Mouse (Mus musculus): ENCODE data around the gene Wwc1. TPM values are rescaled to one million over a fixed set of nuclear protein-coding genes. Genes with fewer than 3 reads are reported as not detected.

Wwc1 gene
- total RNA-seq, 4 experiments from 2014 or later, result 79.1 to 98.9 (median 90.3) TPM

DNA sequence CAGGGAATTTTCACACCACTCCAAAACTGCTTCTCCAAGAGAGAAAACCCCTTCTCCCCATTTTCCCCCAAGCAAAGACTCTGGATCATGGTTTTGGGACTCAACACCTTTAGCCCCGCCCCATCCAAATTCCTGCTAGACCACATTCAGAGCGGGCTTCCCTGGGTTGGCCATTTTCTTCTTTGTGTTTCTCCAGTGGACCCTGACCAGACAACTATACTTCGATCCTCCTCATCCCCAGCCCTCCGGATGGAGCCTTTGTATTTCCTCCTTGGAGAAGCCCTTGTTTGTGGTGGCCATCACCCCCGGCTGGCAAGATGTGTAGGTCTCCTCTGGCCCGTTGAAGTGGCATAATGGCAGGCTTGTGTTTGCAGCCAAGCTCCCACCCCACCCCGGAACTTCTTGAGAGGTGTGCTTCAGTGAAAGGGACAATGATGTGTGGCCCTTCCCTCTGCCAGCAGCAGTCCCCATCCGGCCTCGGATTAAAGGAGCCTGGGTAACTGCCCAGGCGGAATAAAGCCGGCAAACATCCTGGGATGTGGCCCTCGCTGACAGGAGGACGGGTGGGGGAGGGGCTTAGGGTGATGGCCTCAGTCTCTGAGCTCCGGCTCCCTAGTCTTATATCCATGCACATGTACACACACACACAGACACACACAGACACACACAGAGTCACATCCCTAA is 46.8 kb downstream of the Wwc1 start:
- DNase-seq (ENCODE audit: low spot score in 2 of 2), result peak; percentile 37 to 71

DNA sequence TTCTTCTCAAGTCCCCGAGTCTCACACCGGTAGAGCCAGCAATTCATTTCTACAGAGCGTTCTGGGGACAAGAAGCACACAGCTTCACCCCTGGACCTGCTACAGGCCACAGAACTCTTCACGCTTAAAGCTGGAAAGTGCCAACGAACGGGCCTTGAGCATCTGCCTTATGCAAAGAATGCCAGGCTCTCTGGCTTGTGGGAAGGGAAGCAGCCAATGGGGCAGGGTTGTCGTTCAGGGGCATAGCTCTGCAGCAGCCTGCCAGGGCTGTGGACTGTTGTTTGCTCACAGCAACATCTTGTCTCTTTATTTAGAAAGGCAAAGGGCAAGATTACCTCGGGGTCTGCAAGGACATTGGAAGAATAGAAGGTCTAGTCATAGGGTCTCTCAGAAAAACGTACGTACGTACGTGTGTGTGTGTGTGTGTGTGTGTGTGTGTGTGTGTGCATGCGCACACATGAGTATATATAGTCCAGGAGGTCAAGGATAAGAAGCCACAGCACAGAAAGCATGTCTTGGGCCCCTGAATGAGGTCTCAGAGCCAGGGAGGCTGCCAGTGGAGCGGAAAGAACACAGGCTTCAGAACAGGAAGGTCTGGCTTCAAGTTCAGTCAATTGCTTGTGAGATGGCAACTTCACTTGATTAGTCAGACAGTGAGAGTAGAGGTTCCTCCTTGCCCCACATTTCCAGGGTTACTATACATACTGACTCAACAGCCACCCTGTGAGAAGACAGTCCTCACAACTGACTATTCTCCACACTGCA is 48.0 kb downstream of the Wwc1 start:
- no peak for DNase-seq (ENCODE audit: low spot score in 2 of 2)

DNA sequence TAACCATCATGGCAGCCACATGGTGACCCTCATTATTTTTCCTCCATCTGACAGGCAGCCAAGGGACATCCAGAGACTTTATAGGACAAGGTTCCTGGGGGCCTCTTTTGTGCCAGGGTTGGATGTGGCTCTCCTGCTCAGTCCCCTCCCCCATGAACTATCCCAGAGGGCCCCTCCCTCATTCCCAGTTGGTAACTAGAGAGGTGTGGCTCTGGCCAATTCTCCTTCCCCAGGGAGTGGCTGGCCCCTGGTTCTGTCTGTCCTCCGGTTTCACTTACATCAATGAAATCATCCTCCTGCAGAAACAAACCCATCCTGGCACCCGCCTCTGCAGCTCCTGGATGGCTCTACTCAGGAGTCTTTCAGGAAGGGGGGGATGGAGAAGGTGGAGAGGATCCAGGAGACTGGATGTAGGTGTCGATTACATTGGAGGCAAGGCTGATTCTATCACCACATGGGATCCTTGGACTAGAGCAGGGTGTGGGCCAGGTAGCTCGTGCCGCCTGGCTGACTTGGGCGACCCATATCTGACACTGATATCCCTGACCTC is 49.7 kb downstream of the Wwc1 start:
- DNase-seq (ENCODE audit: low spot score in 2 of 2), result no peak

DNA sequence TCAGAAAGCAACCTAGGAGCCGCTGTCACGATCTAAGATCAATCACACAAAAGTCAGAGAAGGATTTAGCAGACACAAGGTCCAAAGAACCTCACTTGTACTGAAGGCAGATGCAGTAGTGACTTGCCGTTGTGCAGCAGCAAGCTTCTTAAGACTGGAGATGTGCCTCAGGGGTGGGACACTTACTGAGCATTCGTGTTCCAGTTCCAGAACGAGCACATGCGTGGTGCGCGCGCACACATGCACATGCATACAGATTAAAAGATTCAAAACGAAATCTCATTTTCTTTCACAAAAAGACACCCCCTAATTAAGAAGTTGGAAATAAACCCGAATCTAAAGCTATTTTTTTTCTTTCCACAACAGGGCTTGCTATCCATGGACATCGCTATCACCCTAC is 51.9 kb downstream of the Wwc1 start:
- DNase-seq (ENCODE audit: low spot score in 2 of 2), result no peak

DNA sequence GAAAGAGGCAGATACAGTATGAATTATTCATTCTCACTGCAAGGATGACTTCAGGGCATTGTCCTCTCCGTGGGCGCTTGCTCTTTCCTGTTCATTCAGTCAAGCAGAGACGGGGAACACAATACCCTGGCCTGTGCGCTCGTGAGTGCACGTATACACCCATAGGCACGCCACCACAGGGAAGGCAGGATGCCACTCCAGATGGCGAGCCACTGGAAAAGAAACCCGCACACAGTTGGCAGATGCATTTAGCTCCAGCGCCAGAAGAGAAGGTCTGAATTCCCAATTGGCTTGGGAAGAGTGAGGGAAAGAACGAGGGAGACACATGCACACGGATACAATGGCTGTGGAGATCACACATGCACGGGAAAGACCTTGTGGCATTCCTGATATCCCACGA is 53.0 kb downstream of the Wwc1 start:
- DNase-seq (ENCODE audit: low spot score in 2 of 2), result peak; percentile 52 to 55

DNA sequence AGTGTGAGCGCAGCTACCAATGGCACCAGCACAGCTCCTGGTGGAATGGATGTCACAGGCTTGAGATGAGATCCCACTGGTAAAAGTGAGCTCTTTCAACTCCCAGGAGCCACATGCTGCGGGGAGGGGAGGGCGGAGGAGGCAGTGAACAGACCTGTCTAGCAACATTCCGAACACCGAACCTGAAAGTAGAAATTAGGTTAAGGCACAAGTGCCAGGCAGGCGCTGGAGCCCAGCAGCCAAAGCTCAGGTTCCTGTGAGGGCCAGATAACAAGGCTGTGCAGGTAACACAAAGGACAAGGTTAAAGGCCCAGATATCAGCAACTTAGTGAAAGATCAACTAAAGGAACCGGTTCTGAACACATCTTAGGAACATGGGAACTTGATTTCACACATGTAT is 54.7 kb downstream of the Wwc1 start:
- no peak for DNase-seq (ENCODE audit: low spot score in 2 of 2)

DNA sequence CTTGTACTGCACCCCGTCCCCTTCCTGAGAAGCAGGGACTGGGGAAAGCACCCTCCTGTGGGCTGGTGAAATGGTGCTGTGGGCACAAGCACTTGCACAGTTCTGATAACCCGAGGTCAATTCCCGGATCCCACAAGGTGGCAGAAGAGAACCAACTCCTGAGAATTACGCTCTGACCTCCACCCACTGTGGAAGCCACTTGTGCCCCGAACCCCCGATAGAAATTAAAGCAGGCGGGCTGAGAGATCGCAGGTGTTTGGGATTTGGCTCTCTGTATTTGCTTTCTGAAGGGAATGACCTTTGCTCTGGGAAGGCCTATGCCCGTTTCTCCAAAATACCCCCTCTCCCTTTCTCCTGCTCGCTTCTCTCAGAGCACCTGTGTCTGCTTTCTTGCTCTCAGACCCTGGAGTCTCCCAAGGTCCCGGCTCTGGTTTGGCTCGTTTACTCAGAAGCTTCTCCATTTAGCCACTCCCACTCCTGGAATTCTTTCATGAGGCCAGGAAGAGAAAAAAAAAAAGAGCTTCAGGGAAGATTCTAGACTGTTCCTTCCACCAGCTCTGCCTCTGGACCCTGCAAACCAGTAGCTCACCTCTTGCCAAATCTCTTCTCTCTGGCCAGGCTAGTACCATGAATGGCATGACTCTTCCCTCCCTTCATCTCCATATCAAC is 58.0 kb downstream of the Wwc1 start:
- no peak for DNase-seq (ENCODE audit: low spot score in 2 of 2)

DNA sequence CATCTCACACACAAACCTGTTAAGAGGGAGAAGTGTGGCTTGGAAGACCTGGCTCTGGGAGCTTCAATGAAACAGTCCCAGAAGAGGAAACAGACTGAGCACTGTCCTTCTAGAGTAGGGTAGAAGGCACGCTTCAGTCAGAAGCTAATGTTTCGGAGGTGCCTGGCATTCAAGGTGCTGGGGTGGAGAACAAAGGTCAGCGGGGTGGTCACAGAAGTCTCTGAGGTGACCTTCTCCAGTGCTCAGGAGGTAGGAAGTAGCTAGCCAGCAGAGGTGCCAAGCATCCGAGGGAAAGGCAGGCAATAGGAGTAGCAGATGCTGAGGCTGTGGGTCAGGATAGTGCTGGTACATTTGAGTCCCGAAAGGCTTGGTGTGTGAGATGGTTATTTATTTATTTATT is 59.6 kb downstream of the Wwc1 start:
- DNase-seq (ENCODE audit: low spot score in 2 of 2), result no peak

DNA sequence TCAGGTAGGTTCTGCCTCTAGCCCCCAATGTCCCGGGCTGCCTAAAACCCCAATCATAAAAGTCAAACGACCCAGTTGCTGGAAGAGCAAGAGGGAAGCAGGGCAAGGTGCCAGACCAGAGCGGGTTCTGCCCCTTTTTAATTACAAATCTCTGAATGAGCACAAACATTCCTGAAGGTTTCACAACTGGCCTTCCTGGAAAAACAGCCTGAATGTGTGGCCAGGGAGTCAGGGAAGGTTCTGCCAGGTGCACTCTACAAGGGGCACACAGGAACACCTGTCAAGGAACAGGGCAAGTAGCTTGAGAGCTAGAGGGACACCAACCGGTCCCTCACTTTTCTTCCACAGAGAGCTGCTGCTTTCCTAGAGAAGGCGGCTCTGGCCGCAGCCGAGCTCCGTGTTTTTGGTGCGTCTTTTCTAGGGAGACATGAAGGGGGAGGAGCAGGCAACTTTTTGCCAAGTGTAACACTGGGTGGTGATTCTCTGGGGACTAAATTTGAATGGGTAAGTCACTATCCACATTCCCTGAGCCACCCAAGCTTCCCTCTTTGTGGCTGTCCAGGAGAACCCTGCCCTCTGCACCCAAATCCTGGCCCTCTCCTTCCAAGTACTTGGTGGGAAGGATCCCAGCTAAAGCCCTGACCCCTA is 60.3 kb downstream of the Wwc1 start:
- DNase-seq (ENCODE audit: low spot score in 2 of 2), result no peak

DNA sequence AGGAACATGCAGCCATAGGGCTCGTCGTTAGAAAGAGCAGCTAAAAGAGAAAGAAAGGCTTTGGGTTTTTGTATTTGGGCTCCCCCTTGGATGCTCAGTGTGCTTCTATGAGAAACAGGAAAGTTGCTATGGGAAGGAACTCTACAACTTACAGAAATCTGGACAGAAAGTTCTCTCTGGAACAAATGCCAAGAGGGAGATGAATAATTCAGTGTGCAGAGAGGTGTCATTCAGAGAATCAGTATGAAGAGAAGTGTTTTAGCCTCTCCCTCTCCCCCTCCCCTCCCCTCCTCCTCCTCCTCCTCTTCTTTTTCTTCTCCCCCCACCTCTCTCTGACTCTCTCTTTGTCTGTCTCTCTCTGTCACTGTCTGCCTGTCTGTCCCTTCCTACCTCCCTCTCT is 60.9 kb downstream of the Wwc1 start:
- no peak for DNase-seq (ENCODE audit: low spot score in 2 of 2)

DNA sequence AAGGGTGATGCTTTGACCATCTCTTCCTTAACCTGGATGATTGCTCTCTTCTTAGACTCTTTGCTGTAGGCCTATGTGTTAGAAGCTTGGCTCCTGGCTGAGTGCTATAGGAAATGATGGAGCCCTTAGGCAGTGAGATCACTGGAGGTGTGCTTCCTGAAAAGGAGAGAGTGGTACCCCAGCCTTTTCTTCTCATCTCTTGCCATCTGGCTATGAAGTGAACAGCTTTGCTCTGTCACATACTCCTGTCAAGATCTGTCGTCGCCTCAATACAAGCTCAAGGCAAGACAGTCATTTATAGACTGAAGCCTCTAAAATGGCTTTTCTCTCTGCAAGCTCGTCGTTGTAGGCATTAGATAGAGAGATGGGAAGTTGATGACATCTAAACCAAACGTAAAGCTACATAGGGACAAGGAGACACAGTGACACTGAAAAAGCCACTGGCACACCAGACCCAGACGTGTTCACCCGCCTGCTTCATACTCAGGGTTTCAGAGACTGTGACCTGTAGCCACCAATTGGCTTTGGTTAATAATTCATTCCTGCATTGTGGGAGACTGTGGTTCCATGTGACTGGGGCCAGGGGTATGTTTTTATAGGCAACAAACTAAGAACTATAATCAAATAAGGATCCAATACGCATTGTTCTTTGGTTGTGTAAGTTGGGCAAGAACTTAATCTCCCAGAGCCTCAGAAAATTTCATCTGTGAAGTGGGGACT is 63.7 kb downstream of the Wwc1 start:
- no peak for DNase-seq (ENCODE audit: low spot score in 2 of 2)

DNA sequence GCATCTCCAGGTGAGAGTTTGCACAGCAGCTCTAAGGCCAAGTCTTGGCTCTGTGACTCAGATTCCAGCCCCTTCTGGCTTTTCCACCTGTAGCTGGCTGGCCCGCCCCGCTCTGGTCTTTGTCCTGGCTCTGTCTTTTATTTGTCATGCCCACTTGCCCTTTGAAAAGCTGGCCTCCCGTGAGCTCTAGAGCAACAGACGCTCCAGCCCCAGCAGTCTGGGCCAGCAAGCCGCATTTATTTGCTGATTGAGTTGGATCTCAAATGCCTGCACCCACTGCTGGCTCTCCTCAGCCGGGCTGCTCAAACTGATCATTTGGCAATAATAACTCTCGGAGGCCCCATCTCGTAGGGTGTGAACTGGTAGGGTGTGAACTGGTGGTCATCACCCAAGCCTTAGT is 64.8 kb downstream of the Wwc1 start:
- DNase-seq (ENCODE audit: low spot score in 2 of 2), result no peak

DNA sequence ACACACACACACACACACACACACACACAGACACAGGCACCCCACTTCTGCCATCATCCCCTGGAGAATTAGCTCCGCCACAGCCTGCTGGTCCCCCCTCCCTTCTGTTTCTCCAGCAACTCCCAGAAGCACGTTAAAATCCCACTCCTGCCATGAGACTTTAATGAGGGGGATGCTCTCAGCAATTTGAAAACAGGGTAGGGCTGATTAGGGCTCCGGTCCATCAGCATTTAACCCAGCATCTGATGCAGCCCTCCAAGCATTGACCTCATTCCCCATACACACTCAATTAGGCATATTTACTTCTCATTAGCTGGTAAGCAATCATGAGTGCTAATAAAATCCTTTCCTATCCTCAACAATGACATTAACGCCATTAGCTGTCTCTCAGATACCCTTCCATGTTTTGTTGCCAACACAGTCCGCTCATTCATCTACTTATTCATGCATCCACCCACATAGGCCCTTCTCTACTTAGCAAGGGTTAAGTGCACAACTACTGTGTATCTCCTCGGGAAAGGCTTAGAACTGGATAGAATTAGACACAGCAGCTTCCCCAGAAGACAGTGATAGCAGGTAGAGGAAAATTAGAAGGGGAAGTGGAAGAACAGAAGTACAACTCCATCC is 66.8 kb downstream of the Wwc1 start:
- DNase-seq (ENCODE audit: low spot score in 2 of 2), result no peak

DNA sequence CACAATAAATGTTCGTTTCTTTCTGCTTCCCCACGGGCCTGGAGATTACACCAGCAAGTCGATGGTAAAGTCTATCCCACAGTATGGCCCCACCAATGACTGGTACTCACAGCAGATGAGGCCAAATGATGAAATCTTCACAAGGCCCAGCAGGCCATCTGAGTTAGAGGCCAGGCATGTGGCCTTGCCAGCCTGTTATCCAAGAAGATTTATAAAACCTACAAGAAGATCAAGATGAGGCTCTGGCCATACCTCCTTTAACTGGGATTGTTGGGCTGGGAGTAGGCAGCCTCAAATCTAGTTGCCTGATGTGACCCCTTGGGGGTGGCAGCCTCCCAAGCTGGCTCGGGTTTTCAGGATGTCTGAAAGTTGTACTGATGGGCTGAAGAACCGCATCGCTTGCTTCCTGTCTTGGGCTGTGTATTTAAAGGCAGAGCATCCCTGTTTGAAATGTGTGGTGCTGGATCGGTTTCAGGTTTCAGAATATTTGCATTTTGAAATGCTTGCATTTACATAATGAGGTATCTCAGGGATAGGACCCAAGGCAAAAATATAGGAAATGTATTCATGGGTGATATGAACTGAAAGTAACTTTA is 75.3 kb downstream of the Wwc1 start:
- no peak for DNase-seq (ENCODE audit: low spot score in 2 of 2)

DNA sequence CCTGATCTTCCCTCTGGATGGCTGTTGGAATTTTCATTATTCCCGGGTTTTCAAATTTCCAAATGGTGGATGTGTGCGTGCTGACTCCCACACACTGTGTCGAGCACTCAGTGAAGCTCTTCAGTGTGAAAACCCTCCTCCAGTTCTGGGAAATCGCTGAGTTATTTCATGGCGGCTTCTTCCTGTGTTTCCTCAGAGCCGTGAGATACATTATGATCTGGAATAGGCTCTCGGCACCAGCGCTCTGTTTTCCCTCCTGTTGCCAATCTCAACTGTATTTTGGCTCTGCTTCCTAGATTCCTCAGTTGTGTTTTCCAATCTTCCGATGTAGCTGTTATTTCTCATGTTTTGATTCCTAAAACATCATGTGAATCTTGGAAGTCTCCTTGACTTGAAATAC is 77.2 kb downstream of the Wwc1 start:
- DNase-seq (ENCODE audit: low spot score in 2 of 2), result no peak

DNA sequence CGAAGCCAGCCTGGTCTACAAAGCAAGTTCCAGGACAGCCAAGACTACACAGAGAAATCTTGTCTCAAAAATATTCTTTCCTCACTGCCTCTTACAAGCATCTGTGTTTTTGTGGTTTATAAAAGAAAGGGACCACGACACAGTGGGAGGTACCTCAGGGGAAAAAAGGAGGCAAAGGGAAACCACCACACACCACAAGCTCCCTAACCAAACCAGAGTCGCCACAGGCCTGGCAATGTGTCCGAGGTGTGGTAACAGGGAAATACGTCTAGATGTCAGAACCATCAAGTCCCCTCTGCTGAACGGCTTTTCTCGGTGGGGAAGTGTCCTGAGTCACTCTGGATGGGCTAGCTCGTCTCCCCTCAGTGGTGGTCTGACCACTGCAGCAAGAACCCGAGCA is 80.4 kb downstream of the Wwc1 start:
- DNase-seq (ENCODE audit: low spot score in 2 of 2), result no peak

DNA sequence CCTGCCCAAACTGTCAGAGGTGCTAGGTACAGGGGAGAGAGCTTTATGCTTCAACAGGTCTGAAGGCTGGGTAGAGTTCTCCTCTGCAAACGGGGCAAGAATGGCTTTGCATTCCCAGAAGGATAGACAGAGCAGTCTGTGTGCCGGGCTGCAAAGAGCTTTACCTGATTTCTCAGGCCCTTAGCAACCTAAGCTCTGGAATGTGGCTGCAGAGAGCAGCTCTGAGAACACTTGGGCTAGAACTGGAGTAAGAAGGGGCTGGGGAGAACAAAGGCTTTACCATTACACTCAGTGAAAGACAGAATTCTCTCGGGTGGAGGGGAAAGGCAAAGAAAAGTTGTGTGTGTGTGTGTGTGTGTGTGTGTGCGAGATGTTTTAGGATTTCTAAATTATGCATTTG is 86.9 kb downstream of the Wwc1 start:
- DNase-seq (ENCODE audit: low spot score in 2 of 2), result no peak

DNA sequence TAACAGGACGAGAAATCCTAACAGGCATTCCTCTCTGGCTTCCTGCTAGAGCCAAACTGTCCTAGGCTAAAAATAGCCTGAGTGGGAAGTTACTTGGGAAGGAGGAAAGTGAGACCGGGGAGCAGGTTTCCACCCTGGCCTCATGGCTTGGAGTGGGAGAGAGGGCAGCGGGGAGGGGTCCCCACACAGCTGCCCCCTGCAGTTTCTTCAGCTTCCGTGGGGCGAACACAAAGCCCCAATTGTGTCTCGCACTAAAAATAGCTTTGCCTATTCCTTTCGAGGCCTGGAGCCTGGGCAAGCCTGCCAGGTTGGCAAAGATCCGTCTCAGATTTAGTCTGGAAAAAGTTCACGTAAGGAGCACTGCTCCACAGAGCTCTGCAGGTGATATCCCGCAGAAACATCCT is 87.3 kb downstream of the Wwc1 start:
- DNase-seq (ENCODE audit: low spot score in 2 of 2), result no peak

DNA sequence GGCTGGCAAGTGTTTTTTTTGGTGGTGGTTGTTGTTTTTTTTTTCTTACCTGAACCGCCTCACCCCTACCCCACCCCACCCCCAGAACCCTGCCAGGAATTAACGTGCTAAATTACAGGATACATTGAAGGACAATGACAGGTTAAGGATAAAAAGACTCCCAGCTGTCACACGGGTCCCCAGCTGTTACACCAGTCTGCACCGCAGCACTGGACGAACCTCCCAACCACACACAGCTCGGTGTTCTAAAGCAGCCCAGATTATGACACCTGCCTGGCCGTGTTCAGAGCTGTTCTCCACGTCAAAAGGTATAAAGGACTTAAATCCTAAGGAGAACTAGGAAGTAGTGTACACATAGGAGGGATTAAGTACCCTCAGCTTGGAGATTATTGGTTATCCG is 88.0 kb downstream of the Wwc1 start:
- DNase-seq (ENCODE audit: low spot score in 2 of 2), result no peak

DNA sequence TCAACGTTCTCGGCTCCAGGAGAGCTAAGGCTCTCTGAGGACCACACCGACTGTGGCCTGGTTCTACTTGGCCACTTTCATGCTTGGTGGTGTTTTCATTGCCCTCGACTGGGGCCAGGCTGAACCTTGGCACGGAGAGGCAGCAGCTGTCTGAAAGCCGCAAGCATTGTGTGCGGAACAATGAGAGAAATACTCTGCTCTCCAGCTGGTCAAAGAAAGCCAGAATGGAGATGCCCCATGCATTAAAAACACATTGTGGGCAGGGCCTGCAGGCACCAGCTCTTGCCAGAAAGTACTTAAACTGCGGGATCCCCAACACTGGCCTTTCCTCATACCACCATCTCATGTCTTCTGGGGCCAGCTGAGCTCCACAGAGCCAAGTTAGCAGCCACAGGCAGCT is 91.5 kb downstream of the Wwc1 start:
- no peak for DNase-seq (ENCODE audit: low spot score in 2 of 2)
